Mouse (Mus musculus): Measurements from ENCODE around the gene Zfp91. TPM values are rescaled to one million over a fixed set of nuclear protein-coding genes. Genes with fewer than 3 reads are reported as not detected.
"Not testable (repeated sequence)": the region's sequence is repeated elsewhere in the genome, so short reads cannot be mapped to it uniquely, and the experiment has no call there.

Zfp91 gene
- polyA plus RNA-seq, 1 experiment from 2014 or later = 7.0 TPM

DNA sequence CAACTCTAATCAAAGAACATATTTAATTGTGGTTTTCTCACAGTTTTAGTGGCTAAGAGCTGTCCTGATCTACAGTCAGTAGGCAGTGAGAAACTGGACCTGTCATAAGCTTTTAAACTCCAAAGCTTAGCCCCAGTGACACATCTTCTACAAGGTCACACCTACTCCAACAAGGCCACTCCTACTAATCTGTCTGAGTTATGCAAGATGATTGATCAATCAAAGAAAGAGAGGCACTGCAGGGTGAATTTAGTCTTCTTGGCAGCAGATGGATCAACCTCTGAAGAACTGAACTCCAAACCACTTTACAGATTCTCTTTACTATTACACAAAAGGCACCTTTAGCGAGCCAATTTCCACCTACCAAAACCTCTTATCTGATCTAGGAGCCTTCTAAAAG lies 70.1 kb downstream of the Zfp91 start:
- Histone ChIP-seq H3K4me2 (no peak overlapping the region), H3K9me3 (ENCODE audit: control insufficient read depth, low read length) (no peaks in the 10 kb centered on the region), H3K4me1 (replicated peaks; ENCODE audit: control insufficient read depth, insufficient read depth, low read length) (no peaks in the 10 kb centered on the region), H3K4me3 (ENCODE audit: low read depth, low read length) (no peak overlapping the region), H3K27ac (ENCODE audit: low read depth, low read length) (no peak overlapping the region), H3K27me3 (replicated peaks; ENCODE audit: control insufficient read depth, insufficient read depth, low read length) (no peaks in the 10 kb centered on the region), H3K36me3 (ENCODE audit: control insufficient read depth, insufficient read depth, low read length) (no peaks in the 10 kb centered on the region), H3K9ac (ENCODE audit: low read depth, low read length) (no peak overlapping the region)
- ATAC-seq (replicated peaks; ENCODE audit: low FRiP score) (no peak), DNase-seq (ENCODE audit: low spot score) (no peak)
- 63% methylated on average over 1 of the region's 1 CpGs for WGBS

DNA sequence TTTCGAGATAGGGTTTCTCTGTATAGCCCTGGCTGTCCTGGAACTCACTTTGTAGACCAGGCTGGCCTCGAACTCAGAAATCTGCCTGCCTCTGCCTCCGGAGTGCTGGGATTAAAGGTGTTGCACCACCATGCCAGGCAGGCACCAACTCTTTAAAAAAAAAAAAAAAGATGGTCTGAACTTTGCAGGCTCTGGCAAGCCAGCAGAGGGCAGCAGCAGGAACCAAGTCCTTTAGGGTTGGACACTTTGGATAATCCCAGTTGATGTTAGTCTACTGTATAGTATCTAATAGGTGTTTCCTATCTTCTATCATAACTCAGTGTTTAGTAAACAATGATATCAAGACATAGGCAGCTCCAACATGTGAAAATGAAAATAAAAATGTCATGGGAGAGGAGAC lies 73.6 kb downstream of the Zfp91 start:
- no peak overlapping the region for H3K9ac ChIP-seq (ENCODE audit: low read depth, low read length)
- H3K9me3 ChIP-seq (ENCODE audit: control insufficient read depth, low read length) = no peaks in the 10 kb centered on the region
- no peak overlapping the region for H3K4me3 ChIP-seq (ENCODE audit: low read depth, low read length)
- no peak for ATAC-seq (replicated peaks; ENCODE audit: low FRiP score)
- DNase-seq (ENCODE audit: low spot score) = no peak
- no peak overlapping the region for H3K27ac ChIP-seq (ENCODE audit: low read depth, low read length)
- H3K4me2 ChIP-seq = no peak overlapping the region
- H3K4me1 ChIP-seq (replicated peaks; ENCODE audit: control insufficient read depth, insufficient read depth, low read length) = no peaks in the 10 kb centered on the region
- H3K36me3 ChIP-seq (ENCODE audit: control insufficient read depth, insufficient read depth, low read length) = no peaks in the 10 kb centered on the region
- 58% methylated on average over 2 of the region's 3 CpGs for whole genome bisulfite sequencing
- H3K27me3 ChIP-seq (replicated peaks; ENCODE audit: control insufficient read depth, insufficient read depth, low read length) = no peaks in the 10 kb centered on the region

DNA sequence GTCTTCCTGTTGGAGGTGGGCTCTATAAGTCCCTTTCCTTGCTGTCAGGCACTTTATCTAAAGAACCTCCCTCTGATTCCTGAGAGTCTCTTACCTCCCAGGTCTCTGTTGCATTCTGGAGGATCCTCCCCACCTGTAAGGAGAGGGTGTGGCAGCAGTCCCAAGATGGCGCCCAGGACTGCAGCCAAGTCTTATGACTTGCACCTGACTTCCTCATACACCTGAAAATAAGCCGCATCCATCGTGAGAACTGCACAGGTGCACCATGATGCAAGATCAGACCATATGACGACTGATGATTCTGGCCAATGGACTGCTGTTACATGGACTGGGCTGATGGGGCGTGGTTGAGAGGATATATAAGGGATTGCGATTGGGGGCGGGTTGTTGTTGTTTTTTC lies 74.3 kb downstream of the Zfp91 start:
- not testable (repeated sequence) for H3K9me3 ChIP-seq (ENCODE audit: control insufficient read depth, low read length); ATAC-seq (replicated peaks; ENCODE audit: low FRiP score); H3K27me3 ChIP-seq (replicated peaks; ENCODE audit: control insufficient read depth, insufficient read depth, low read length); H3K36me3 ChIP-seq (ENCODE audit: control insufficient read depth, insufficient read depth, low read length); H3K4me1 ChIP-seq (replicated peaks; ENCODE audit: control insufficient read depth, insufficient read depth, low read length); H3K4me2 ChIP-seq; DNase-seq (ENCODE audit: low spot score); H3K9ac ChIP-seq (ENCODE audit: low read depth, low read length); H3K27ac ChIP-seq (ENCODE audit: low read depth, low read length); H3K4me3 ChIP-seq (ENCODE audit: low read depth, low read length)
- WGBS = 86% methylated on average over 7 of the region's 7 CpGs

DNA sequence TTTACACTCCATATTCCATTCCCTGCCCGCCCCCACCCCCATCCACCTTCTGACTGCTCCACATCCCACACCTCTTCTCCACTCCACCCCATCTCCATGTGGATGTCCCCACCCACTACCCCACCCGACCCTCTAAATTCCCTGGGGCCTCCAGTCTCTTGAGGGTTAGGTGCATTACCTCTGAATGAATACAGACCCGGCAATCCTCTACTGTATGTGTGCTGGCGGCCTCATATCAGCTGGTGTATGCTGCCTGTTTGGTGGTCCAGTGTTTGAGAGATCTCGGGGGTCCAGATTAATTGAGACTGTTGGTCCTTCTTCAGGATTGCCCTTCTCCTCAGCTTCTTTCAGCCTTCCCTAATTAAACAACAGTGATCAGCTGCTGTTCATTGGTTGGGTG lies 75.0 kb downstream of the Zfp91 start:
- not testable (repeated sequence) for H3K36me3 ChIP-seq (ENCODE audit: control insufficient read depth, insufficient read depth, low read length); H3K4me3 ChIP-seq (ENCODE audit: low read depth, low read length); H3K9ac ChIP-seq (ENCODE audit: low read depth, low read length); H3K27me3 ChIP-seq (replicated peaks; ENCODE audit: control insufficient read depth, insufficient read depth, low read length); DNase-seq (ENCODE audit: low spot score); H3K9me3 ChIP-seq (ENCODE audit: control insufficient read depth, low read length); H3K4me2 ChIP-seq; H3K27ac ChIP-seq (ENCODE audit: low read depth, low read length); ATAC-seq (replicated peaks; ENCODE audit: low FRiP score); H3K4me1 ChIP-seq (replicated peaks; ENCODE audit: control insufficient read depth, insufficient read depth, low read length)
- WGBS = 83% methylated on average over 5 of the region's 5 CpGs

DNA sequence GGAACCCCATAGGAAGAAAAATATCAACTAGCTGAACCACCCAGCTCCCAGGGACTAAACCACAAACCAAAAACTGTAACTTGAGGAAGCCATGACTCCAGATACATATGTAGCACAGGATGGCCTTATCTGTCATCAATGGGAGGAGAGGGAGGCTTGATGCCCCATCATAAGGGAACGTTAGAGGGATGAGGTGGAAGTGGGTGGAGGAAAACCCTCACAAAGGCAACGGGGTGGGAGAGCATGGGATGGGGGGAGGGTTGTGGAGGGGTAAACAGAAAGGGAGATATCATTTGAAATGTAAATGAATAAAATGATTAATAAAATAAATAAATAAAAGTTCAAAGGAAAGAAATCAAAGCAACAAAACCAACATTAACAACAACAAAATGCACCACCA lies 75.5 kb downstream of the Zfp91 start:
- 51% methylated on average over 2 of the region's 2 CpGs for WGBS
- Histone ChIP-seq H3K9me3 (ENCODE audit: control insufficient read depth, low read length) (no peaks in the 10 kb centered on the region), H3K9ac (ENCODE audit: low read depth, low read length) (no peak overlapping the region), H3K4me2 (no peak overlapping the region), H3K4me3 (ENCODE audit: low read depth, low read length) (no peak overlapping the region), H3K36me3 (ENCODE audit: control insufficient read depth, insufficient read depth, low read length) (no peaks in the 10 kb centered on the region), H3K27me3 (replicated peaks; ENCODE audit: control insufficient read depth, insufficient read depth, low read length) (no peaks in the 10 kb centered on the region), H3K27ac (ENCODE audit: low read depth, low read length) (no peak overlapping the region), H3K4me1 (replicated peaks; ENCODE audit: control insufficient read depth, insufficient read depth, low read length) (no peaks in the 10 kb centered on the region)
- DNase-seq (ENCODE audit: low spot score) (no peak), ATAC-seq (replicated peaks; ENCODE audit: low FRiP score) (no peak)

DNA sequence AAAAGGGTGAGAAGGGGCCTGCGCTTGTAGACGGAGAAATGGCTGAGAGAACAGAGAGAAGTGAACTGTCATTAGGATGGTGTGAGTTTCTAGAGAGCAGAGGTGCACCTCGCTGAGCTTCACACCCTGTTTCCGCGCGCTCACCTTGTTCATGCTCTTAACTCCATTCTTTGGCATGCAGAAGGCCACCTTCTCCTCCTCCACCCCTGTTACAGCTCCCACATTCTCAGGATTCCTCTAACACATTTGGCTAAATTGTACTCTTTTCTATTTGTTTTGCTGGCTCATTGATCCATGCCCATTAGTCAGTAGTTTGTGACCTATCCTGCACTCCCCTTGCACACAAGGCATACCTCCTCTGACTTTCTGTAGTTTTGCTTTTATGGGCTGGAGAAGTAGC lies 76.7 kb downstream of the Zfp91 start:
- DNase-seq (ENCODE audit: low spot score) (no peak), ATAC-seq (replicated peaks; ENCODE audit: low FRiP score) (no peak)
- H3K4me2 ChIP-seq = no peak overlapping the region
- no peak overlapping the region for H3K4me3 ChIP-seq (ENCODE audit: low read depth, low read length)
- no peaks in the 10 kb centered on the region for H3K9me3 ChIP-seq (ENCODE audit: control insufficient read depth, low read length)
- no peaks in the 10 kb centered on the region for H3K4me1 ChIP-seq (replicated peaks; ENCODE audit: control insufficient read depth, insufficient read depth, low read length)
- no peaks in the 10 kb centered on the region for H3K36me3 ChIP-seq (ENCODE audit: control insufficient read depth, insufficient read depth, low read length)
- WGBS = 69% methylated on average over 6 of the region's 6 CpGs
- no peak overlapping the region for H3K9ac ChIP-seq (ENCODE audit: low read depth, low read length)
- H3K27me3 ChIP-seq (replicated peaks; ENCODE audit: control insufficient read depth, insufficient read depth, low read length) = no peaks in the 10 kb centered on the region
- H3K27ac ChIP-seq (ENCODE audit: low read depth, low read length) = no peak overlapping the region

Other genes starting within 250 kb of the Zfp91 start
- gene Gm4952, start 196.2 kb downstream of the Zfp91 start, polyA plus RNA-seq (2014; fragmentation: Nextera tagmentation; extraction: Ambion mirVana) = 0.23 and 0.78 TPM in 2 replicates
- gene Glyat, start 162.8 kb downstream of the Zfp91 start, polyA plus RNA-seq (2014; fragmentation: Nextera tagmentation; extraction: Ambion mirVana) = not detected in 2 replicates
- not detected in 2 replicates for gene Olfr1442, start 125.7 kb downstream of the Zfp91 start, polyA plus RNA-seq (2014; fragmentation: Nextera tagmentation; extraction: Ambion mirVana)
- gene Olfr1443, start 118.0 kb downstream of the Zfp91 start, polyA plus RNA-seq (2014; fragmentation: Nextera tagmentation; extraction: Ambion mirVana) = not detected in 2 replicates
- 0.19 and 0.25 TPM in 2 replicates for gene Keg1, start 100.3 kb downstream of the Zfp91 start, polyA plus RNA-seq (2014; fragmentation: Nextera tagmentation; extraction: Ambion mirVana)
- gene Cntf, start 30.5 kb downstream of the Zfp91 start, polyA plus RNA-seq (2014; fragmentation: Nextera tagmentation; extraction: Ambion mirVana) = 0.27 and 0.78 TPM in 2 replicates
- gene Lpxn, start 67 bp upstream of the Zfp91 start, polyA plus RNA-seq (2014; fragmentation: Nextera tagmentation; extraction: Ambion mirVana) = 1.5 and 2.1 TPM in 2 replicates
- not detected in 2 replicates for gene Gm5244, start 50.6 kb upstream of the Zfp91 start, polyA plus RNA-seq (2014; fragmentation: Nextera tagmentation; extraction: Ambion mirVana)
- gene Olfr1444, start 61.2 kb upstream of the Zfp91 start, polyA plus RNA-seq (2014; fragmentation: Nextera tagmentation; extraction: Ambion mirVana) = not detected in 2 replicates
- not detected in 2 replicates for gene Olfr1445, start 87.7 kb upstream of the Zfp91 start, polyA plus RNA-seq (2014; fragmentation: Nextera tagmentation; extraction: Ambion mirVana)
- gene Olfr1446, start 97.4 kb upstream of the Zfp91 start, polyA plus RNA-seq (2014; fragmentation: Nextera tagmentation; extraction: Ambion mirVana) = not detected in 2 replicates
- not detected in 2 replicates for gene Olfr1447, start 107.6 kb upstream of the Zfp91 start, polyA plus RNA-seq (2014; fragmentation: Nextera tagmentation; extraction: Ambion mirVana)
- not detected in 2 replicates for gene Olfr1448, start 128.3 kb upstream of the Zfp91 start, polyA plus RNA-seq (2014; fragmentation: Nextera tagmentation; extraction: Ambion mirVana)
- gene Olfr1449, start 134.7 kb upstream of the Zfp91 start, polyA plus RNA-seq (2014; fragmentation: Nextera tagmentation; extraction: Ambion mirVana) = not detected in 2 replicates
- not detected in 2 replicates for gene Olfr1450, start 154.1 kb upstream of the Zfp91 start, polyA plus RNA-seq (2014; fragmentation: Nextera tagmentation; extraction: Ambion mirVana)
- gene Olfr1451, start 198.9 kb upstream of the Zfp91 start, polyA plus RNA-seq (2014; fragmentation: Nextera tagmentation; extraction: Ambion mirVana) = not detected in 2 replicates
- not detected in 2 replicates for gene Olfr1453, start 232.2 kb upstream of the Zfp91 start, polyA plus RNA-seq (2014; fragmentation: Nextera tagmentation; extraction: Ambion mirVana)